Mouse (Mus musculus) liver, adult 2 months (tissue): ENCODE results near the gene Map4k5. TPM values are rescaled to one million over a fixed set of nuclear protein-coding genes. Genes with fewer than 3 reads are reported as not detected.

Source experiments
- DNase-seq: peaks from one replicate; pipeline ENCODE4 v3.0.0-alpha.2; 2011; ENCODE audit warnings: low read depth, low spot score; ENCODE audit errors: extremely low read depth
- H3K27ac ChIP-seq: fragments of 200-500 bp; replicated peaks from 2 replicates; pipeline ENCODE4 v1.5.1; 2012; ENCODE audit warnings: low read depth, mild to moderate bottlenecking, control low read depth, inconsistent platforms, low read length; ENCODE audit not compliant: insufficient read depth
- H3K27me3 ChIP-seq: fragments of 200-500 bp; 2 replicates; pipeline ENCODE4 v1.6.1; 2012; ENCODE audit warnings: mild to moderate bottlenecking, moderate library complexity, low read length, inconsistent platforms; ENCODE audit not compliant: control insufficient read depth, insufficient read depth
- H3K36me3 ChIP-seq: fragments of 200-500 bp; 2 replicates; pipeline ENCODE4 v1.6.1; 2012; ENCODE audit warnings: low read length, inconsistent platforms; ENCODE audit not compliant: control insufficient read depth, insufficient read depth
- H3K4me1 ChIP-seq: fragments of 200-500 bp; 2 replicates; pipeline ENCODE4 v1.6.1; 2011; ENCODE audit warnings: low read length; ENCODE audit not compliant: control insufficient read depth, insufficient read depth
- H3K4me3 ChIP-seq: fragments of 200-500 bp; 2 replicates; pipeline ENCODE4 v1.5.1; 2011; ENCODE audit warnings: low read depth, mild to moderate bottlenecking, control low read depth, low read length, moderate library complexity; ENCODE audit not compliant: insufficient read depth
- H3K79me2 ChIP-seq: fragments of 200-500 bp; 2 replicates; pipeline ENCODE4 v1.6.1; 2012; ENCODE audit warnings: inconsistent platforms, mild to moderate bottlenecking, low read length, moderate library complexity; ENCODE audit not compliant: control insufficient read depth, insufficient read depth
- H3K9ac ChIP-seq: fragments of 200-500 bp; 2 replicates; pipeline ENCODE4 v1.6.1; 2012; ENCODE audit warnings: low read depth, mild to moderate bottlenecking, control low read depth, inconsistent platforms, low read length
- CTCF ChIP-seq: fragments of 200-500 bp; IDR thresholded peaks from 2 replicates; pipeline ENCODE4 v1.5.1; 2011; ENCODE audit warnings: low read depth, low read length, control low read depth
- POLR2A ChIP-seq: fragments of 200-500 bp; IDR thresholded peaks from 2 replicates; pipeline ENCODE4 v1.6.1; 2011; ENCODE audit warnings: low read length, control low read depth; ENCODE audit not compliant: insufficient read depth; ENCODE audit errors: extremely low read depth
- WGBS: fragments of 180-500 bp; shearing (Covaris S2); methylation state at CpG from one replicate; pipeline ENCODE4 v1.1.7; 2018; 5-methylcytosine and 5-hydroxymethylcytosine counted together
- polyA plus RNA-seq: library from polyadenylated mRNA; depleted of rRNA; stranded (reverse); fragments of >200 nt; gene quantifications from 2 replicates; pipeline ENCODE4 v1.2.3, GENCODE M21; 2012; rRNA removed
- total RNA-seq: library from RNA; depleted of rRNA; stranded (reverse); fragments of >200 nt; gene quantifications from 2 replicates; pipeline ENCODE4 v1.2.3, GENCODE M21; 2014; rRNA removed

The Map4k5 gene
- total and polyA plus RNA-seq, 2 experiments, result 3.6 to 15.6 TPM

DNA sequence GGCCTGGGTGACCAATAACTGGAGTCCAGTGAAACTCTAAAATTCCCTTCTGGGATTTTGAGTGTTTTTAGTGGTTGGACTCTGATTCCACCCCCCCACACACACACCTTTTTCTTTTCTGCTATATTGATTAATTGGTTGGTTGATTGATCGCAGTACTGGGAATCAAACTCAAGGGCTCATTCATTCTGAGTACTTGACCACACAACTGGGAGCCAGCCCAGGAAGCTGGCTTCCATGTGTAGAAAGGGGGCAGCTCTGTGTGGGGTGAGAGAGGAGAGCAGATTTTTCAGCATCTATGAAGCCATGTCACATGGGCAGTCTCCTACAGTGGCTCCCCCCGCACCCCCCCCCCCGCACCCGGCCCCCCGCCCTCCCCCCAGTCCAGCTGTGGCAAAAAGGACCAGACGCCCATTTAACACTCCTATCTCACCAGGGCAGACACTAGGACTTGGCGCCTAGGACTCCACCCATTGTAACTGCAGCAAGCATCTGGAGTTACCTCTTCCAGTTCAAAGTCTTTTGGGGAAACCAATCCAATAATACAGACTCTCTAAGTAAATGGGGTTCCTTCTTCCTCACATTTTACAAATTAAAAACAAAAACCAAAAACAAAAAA, 133.6 kb downstream of the Map4k5 start:
- Histone ChIP-seq H3K27me3 (no peaks in the 10 kb centered on the region), H3K4me1 (peaks cover 12% of the 10 kb centered on the region), H3K4me3 (no peak overlapping the region), H3K79me2 (no peaks in the 10 kb centered on the region), H3K36me3 (no peaks in the 10 kb centered on the region), H3K27ac (peak overlapping the region; percentile 53), H3K9ac (peak overlapping the region; percentile 4; the same call in 1 of the 2 replicates)
- 22% methylated on average over 7 of the region's 7 CpGs for WGBS
- peak; percentile 52 for DNase-seq
- TF ChIP-seq CTCF (no peak), POLR2A (no peak)

DNA sequence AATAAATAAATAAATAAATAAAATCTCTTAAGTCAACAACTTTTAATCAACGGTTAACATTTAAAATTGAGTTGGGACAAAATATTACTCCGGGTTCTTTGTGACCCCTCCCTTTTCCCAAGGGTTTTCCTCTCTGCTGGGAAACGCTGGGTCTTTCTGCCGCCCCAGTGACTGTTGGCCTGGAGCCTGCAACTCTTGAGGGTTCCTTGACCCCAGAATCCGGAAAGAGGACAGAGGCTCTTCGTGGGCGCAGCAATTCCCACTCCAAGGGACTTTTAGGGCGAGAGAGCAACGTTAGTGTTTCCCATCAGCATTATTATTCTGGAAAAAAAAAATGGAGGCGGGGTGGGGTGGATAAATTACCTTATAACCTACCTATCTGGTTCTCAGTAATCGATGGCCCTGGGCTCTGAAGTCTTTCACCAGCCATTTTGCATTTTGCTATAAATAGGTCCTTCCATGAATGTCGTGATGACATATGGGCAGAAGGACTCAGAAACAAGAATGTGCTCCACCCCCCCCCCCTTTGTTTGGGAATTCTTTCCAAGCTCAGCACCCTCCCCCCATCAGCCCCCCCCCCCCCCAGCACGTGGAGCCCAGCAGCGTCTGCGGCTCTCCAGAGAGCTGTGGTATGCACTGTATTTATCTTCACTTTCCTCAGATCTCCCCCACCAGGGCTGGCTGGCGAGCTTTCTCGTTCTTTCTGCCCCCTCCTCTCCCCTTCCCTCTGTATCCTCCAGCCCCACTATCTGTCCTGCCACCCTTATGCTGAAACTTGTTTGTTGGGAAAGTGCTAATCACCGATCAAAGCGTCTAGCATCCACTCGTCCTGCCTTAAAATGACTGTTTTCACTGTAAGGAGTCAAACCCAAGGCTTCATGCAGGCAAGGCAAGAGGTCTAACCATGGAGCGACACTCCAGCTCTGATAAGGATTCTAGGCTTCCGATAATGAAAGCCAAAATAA, 134.5 kb downstream of the Map4k5 start:
- WGBS, result 4% methylated on average over 22 of the region's 22 CpGs
- Histone ChIP-seq H3K27ac (peak overlapping the region; percentile 53), H3K79me2 (no peaks in the 10 kb centered on the region), H3K27me3 (no peaks in the 10 kb centered on the region), H3K36me3 (no peaks in the 10 kb centered on the region), H3K4me1 (peaks cover 13% of the 10 kb centered on the region), H3K9ac (peak overlapping the region; percentile 4), H3K4me3 (no peak overlapping the region; the same call in 1 of the 2 replicates)
- TF ChIP-seq POLR2A (no peak), CTCF (no peak)
- DNase-seq, result peak; percentile 43

DNA sequence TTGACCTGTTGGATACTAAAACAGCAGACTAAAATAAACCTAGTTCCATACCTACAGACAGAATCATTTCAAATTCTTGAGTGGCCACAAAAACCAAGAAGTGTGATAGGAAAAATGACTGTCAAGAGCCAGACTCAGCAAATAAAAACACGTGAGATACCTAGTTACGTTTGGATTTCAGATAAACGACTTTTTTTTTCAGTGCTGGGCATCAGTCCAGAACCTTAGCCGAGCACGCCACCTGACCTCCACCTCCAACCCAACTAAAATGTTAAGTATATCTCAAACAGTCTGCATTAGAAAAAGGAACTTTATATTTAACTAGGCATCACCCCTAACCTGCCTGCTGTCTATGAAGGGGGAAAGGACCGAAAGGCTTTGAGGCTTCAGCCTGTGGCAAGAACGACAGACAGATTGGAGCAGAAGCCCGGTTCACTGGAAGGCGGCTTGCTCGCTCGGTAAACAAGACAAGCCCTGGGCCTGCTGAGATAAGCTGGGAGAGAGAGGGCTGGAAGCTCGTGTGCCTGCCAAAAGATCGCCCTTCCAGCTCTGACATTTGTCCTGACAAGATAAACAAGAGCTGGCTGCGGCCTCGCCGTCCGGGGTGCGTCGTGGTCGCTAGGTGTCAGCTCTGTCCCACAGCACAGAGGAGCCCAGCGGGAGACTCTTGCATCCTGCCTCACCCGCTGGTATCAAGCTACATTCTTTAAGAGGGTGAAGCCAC, 135.4 kb downstream of the Map4k5 start:
- Histone ChIP-seq H3K4me1 (peaks cover 13% of the 10 kb centered on the region), H3K4me3 (no peak overlapping the region; the same call in 1 of the 2 replicates)
- WGBS, result 3% methylated on average over 22 of the region's 22 CpGs

DNA sequence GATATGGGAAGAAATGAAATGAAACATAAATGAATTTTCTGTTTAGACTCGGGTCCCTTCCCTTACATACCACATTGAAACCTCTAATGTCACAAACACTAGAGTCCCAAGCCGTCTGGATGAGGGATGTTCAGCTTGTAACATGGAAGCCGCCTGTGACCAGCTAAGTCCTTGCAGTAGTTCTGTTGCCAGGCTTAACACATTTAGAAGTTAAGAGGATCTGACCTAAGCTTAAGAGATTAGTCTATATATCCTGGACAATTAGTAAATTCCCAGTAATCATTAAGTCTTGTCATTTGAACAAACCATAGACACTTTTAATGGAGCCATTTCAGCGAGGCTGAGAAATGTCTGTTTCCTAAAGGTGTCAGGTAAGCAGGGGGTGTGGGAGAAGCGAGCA, 137.0 kb downstream of the Map4k5 start:
- H3K27ac ChIP-seq, result no peak overlapping the region
- no peak overlapping the region for H3K4me3 ChIP-seq
- TF ChIP-seq POLR2A, result no peak
- TF ChIP-seq CTCF, result no peak
- no peaks in the 10 kb centered on the region for H3K79me2 ChIP-seq
- DNase-seq, result no peak
- no peaks in the 10 kb centered on the region for H3K36me3 ChIP-seq
- peaks cover 15% of the 10 kb centered on the region for H3K4me1 ChIP-seq
- 91% methylated on average over 5 of the region's 5 CpGs for WGBS
- no peaks in the 10 kb centered on the region for H3K27me3 ChIP-seq
- no peak overlapping the region for H3K9ac ChIP-seq

More for the DNA sequence above, 135.4 kb downstream of the Map4k5 start:
- peak overlapping the region; percentile 86 for H3K27ac ChIP-seq
- no peaks in the 10 kb centered on the region for H3K79me2 ChIP-seq
- TF ChIP-seq CTCF, result peak; percentile 97
- TF ChIP-seq POLR2A, result no peak
- H3K36me3 ChIP-seq, result no peaks in the 10 kb centered on the region
- peak overlapping the region; percentile 55; the same call in 1 of the 2 replicates for H3K9ac ChIP-seq
- H3K27me3 ChIP-seq, result no peaks in the 10 kb centered on the region
- peak; percentile 99 for DNase-seq

DNA sequence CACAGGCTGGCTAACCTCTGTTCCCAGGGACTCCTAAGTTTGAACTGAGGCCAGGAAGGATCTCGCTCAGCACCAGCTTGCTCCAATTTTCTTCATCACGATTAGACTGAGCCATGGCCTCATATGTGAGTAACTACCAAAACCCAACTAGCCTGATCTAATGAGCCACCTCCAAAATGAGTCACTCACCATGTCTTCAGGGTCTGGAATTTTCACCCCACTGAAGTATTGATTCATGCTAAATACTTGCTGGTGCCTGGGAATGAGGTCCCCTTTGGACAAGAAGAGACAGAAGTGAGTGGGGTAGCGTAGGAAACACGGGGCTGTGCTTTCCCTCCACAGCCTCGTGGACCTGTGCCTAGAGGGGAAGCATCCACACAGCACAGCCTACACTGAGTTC, 139.1 kb downstream of the Map4k5 start:
- Histone ChIP-seq H3K27ac (no peak overlapping the region), H3K36me3 (no peaks in the 10 kb centered on the region), H3K27me3 (no peaks in the 10 kb centered on the region), H3K4me1 (peaks cover 12% of the 10 kb centered on the region; the same call in 1 of the 2 replicates), H3K9ac (no peak overlapping the region), H3K79me2 (no peaks in the 10 kb centered on the region), H3K4me3 (no peak overlapping the region)
- TF ChIP-seq POLR2A, result no peak
- no peak for TF ChIP-seq CTCF
- DNase-seq, result no peak
- 51% methylated on average over 5 of the region's 5 CpGs for whole genome bisulfite sequencing

Other genes with a start within 250 kb of the Map4k5 start
- 11.1 and 11.9 TPM in 2 replicates for gene Sos2, start 211.3 kb downstream of the Map4k5 start, total RNA-seq
- 5.5 and 7.3 TPM in 2 replicates for gene Sos2, start 211.3 kb downstream of the Map4k5 start, polyA plus RNA-seq
- 38.9 and 41.5 TPM in 2 replicates for gene L2hgdh, start 168.3 kb downstream of the Map4k5 start, total RNA-seq
- gene L2hgdh, start 168.3 kb downstream of the Map4k5 start, polyA plus RNA-seq, result 17.9 and 19.6 TPM in 2 replicates
- 6.2 and 8.6 TPM in 2 replicates for gene Atp5s, start 168.2 kb downstream of the Map4k5 start, total RNA-seq
- gene Atp5s, start 168.2 kb downstream of the Map4k5 start, polyA plus RNA-seq, result 9.0 and 9.9 TPM in 2 replicates
- gene Cdkl1, start 101.9 kb downstream of the Map4k5 start, total RNA-seq, result 0.28 and 0.54 TPM in 2 replicates
- 0.05 TPM in 1 of 2 replicates, not detected in the other for gene Cdkl1, start 101.9 kb downstream of the Map4k5 start, polyA plus RNA-seq
- 1.5 and 1.7 TPM in 2 replicates for gene Atl1, start 586 bp downstream of the Map4k5 start, total RNA-seq
- gene Atl1, start 586 bp downstream of the Map4k5 start, polyA plus RNA-seq, result 0.40 and 0.62 TPM in 2 replicates
- 10.1 and 11.4 TPM in 2 replicates for gene Sav1, start 93.8 kb upstream of the Map4k5 start, total RNA-seq
- 4.4 and 5.4 TPM in 2 replicates for gene Sav1, start 93.8 kb upstream of the Map4k5 start, polyA plus RNA-seq
- 2.1 and 2.9 TPM in 2 replicates for gene Nin, start 220.5 kb upstream of the Map4k5 start, total RNA-seq
- gene Nin, start 220.5 kb upstream of the Map4k5 start, polyA plus RNA-seq, result 0.51 and 1.1 TPM in 2 replicates